Mouse (Mus musculus) midbrain, embryonic 14.5 days (tissue): ENCODE measurements around the gene Ubald1. TPM values are rescaled to one million over a fixed set of nuclear protein-coding genes. Genes with fewer than 3 reads are reported as not detected.

Experiments
- ATAC-seq: fragments of 200-750 bp; cut with Nextera tagmentation; 2 replicates; pipeline ENCODE4 v1.8.0; 2017; ENCODE audit warnings: moderate number of reproducible peaks, moderate library complexity; ENCODE audit not compliant: low FRiP score, low TSS enrichment
- DNase-seq: peaks from one replicate; pipeline ENCODE4 v3.0.0-alpha.2; 2015
- H3K27ac ChIP-seq: fragments of 300-500 bp; sonication (generic); replicated peaks from 2 replicates; pipeline ENCODE4 v1.5.1; 2014; ENCODE audit warnings: mild to moderate bottlenecking, low read depth, low read length, moderate library complexity
- H3K27me3 ChIP-seq: fragments of 300-500 bp; sonication (generic); 2 replicates; pipeline ENCODE4 v1.6.1; 2014; ENCODE audit warnings: low read length, control low read depth, mixed read lengths; ENCODE audit not compliant: control insufficient read depth, insufficient read depth
- H3K36me3 ChIP-seq: fragments of 300-500 bp; sonication (generic); 2 replicates; pipeline ENCODE4 v1.6.1; 2014; ENCODE audit warnings: low read length, control low read depth; ENCODE audit not compliant: control insufficient read depth, insufficient read depth
- H3K4me1 ChIP-seq: fragments of 300-500 bp; sonication (generic); 2 replicates; pipeline ENCODE4 v1.6.1; 2014; ENCODE audit warnings: mild to moderate bottlenecking, antibody characterized with exemption, low read length, control low read depth; ENCODE audit not compliant: control insufficient read depth, insufficient read depth
- H3K4me2 ChIP-seq: fragments of 300-500 bp; sonication (generic); 2 replicates; pipeline ENCODE4 v1.6.1; 2014; ENCODE audit warnings: mild to moderate bottlenecking, low read length, moderate library complexity
- H3K4me3 ChIP-seq: fragments of 300-500 bp; sonication (generic); replicated peaks from 2 replicates; pipeline ENCODE4 v1.5.1; 2014; ENCODE audit warnings: low read depth, low read length
- H3K9ac ChIP-seq: fragments of 300-500 bp; sonication (generic); replicated peaks from 2 replicates; pipeline ENCODE4 v1.6.1; 2014; ENCODE audit warnings: mild to moderate bottlenecking, low read length, moderate library complexity
- H3K9me3 ChIP-seq: fragments of 300-500 bp; sonication (generic); 2 replicates; pipeline ENCODE4 v1.6.1; 2016; ENCODE audit warnings: low read length, control low read depth, mixed read lengths; ENCODE audit not compliant: control insufficient read depth
- WGBS: fragments of 180-500 bp; shearing (Covaris S2); extraction: QIAGEN DNeasy Blood & Tissue Kit; methylation state at CpG from one replicate; pipeline ENCODE4 v1.1.7; 2014; 5-methylcytosine and 5-hydroxymethylcytosine counted together
- polyA plus RNA-seq: library from polyadenylated mRNA; unstranded; fragments of >200 nt; fragmentation: Nextera tagmentation; extraction: Ambion mirVana; gene quantifications from 2 replicates; pipeline ENCODE4 v1.2.1, GENCODE M21; 2014

Ubald1 gene
- polyA plus RNA-seq, 1 experiment from 2014 or later = 49.4 TPM

- 78% methylated on average over 10 of the region's 10 CpGs for WGBS
- Histone ChIP-seq H3K27me3 (no peaks in the 10 kb centered on the region), H3K27ac (peak overlapping the region; percentile 97), H3K4me2 (peak overlapping the region; percentile 90), H3K4me3 (peak overlapping the region; percentile 78), H3K36me3 (no peaks in the 10 kb centered on the region), H3K4me1 (peaks cover 24% of the 10 kb centered on the region), H3K9me3 (no peaks in the 10 kb centered on the region), H3K9ac (peak overlapping the region; percentile 78)
- DNase-seq (peak; percentile 21), ATAC-seq (no peak)
Observed at GRCm38 (mm10) chr16:4881400-4882351, 1.6 kb upstream of the Ubald1 start.

- peak; percentile 73 for ATAC-seq
- WGBS = under 1% methylated on average over 40 of the region's 40 CpGs
- H3K36me3 ChIP-seq = peaks cover 9% of the 10 kb centered on the region
- H3K4me3 ChIP-seq = peak overlapping the region; percentile 78
- H3K27ac ChIP-seq = peak overlapping the region; percentile 97
- no peaks in the 10 kb centered on the region for H3K27me3 ChIP-seq
- DNase-seq = peak; percentile 94
- H3K4me2 ChIP-seq = peak overlapping the region; percentile 90
- no peaks in the 10 kb centered on the region for H3K9me3 ChIP-seq
- H3K9ac ChIP-seq = peak overlapping the region; percentile 80
- peaks cover 24% of the 10 kb centered on the region for H3K4me1 ChIP-seq
Observed at GRCm38 (mm10) chr16:4879708-4880124, 399 bp downstream of the Ubald1 start.

GRCm38 (mm10) chr16:4879101-4879707 is 911 bp downstream of the Ubald1 start:
- DNase-seq (peak; percentile 72), ATAC-seq (peak; percentile 28)
- H3K9ac ChIP-seq = peak overlapping the region; percentile 80
- under 1% methylated on average over 53 of the region's 54 CpGs for WGBS
- H3K4me2 ChIP-seq = peak overlapping the region; percentile 90
- peak overlapping the region; percentile 78 for H3K4me3 ChIP-seq
- H3K4me1 ChIP-seq = peaks cover 24% of the 10 kb centered on the region
- H3K9me3 ChIP-seq = no peaks in the 10 kb centered on the region
- peaks cover 14% of the 10 kb centered on the region for H3K36me3 ChIP-seq
- no peaks in the 10 kb centered on the region for H3K27me3 ChIP-seq
- H3K27ac ChIP-seq = peak overlapping the region; percentile 97

- Histone ChIP-seq H3K27ac (peak overlapping the region; percentile 97), H3K9me3 (no peaks in the 10 kb centered on the region), H3K4me1 (peaks cover 24% of the 10 kb centered on the region), H3K27me3 (no peaks in the 10 kb centered on the region), H3K9ac (peak overlapping the region; percentile 80), H3K36me3 (peaks cover 16% of the 10 kb centered on the region), H3K4me2 (peak overlapping the region; percentile 90), H3K4me3 (peak overlapping the region; percentile 78)
- DNase-seq (no peak), ATAC-seq (no peak)
- 28% methylated on average over 5 of the region's 5 CpGs for WGBS
Observed at GRCm38 (mm10) chr16:4878192-4878885, 1.8 kb downstream of the Ubald1 start.

GRCm38 (mm10) chr16:4877701-4878100 is 2.4 kb downstream of the Ubald1 start:
- H3K27me3 ChIP-seq = no peaks in the 10 kb centered on the region
- DNase-seq (no peak), ATAC-seq (no peak)
- peak overlapping the region; percentile 80 for H3K9ac ChIP-seq
- peak overlapping the region; percentile 78 for H3K4me3 ChIP-seq
- H3K36me3 ChIP-seq = peaks cover 16% of the 10 kb centered on the region
- no peak overlapping the region for H3K27ac ChIP-seq
- H3K4me1 ChIP-seq = peaks cover 24% of the 10 kb centered on the region
- H3K9me3 ChIP-seq = no peaks in the 10 kb centered on the region
- 87% methylated on average over 3 of the region's 3 CpGs for WGBS
- peak overlapping the region; percentile 90 for H3K4me2 ChIP-seq

GRCm38 (mm10) chr16:4877195-4877594 is 2.9 kb downstream of the Ubald1 start:
- Histone ChIP-seq H3K9ac (no peak overlapping the region), H3K4me3 (no peak overlapping the region), H3K27me3 (no peaks in the 10 kb centered on the region), H3K36me3 (peaks cover 16% of the 10 kb centered on the region), H3K27ac (no peak overlapping the region), H3K4me2 (no peak overlapping the region; the same call in 1 of the 2 replicates), H3K4me1 (peaks cover 24% of the 10 kb centered on the region), H3K9me3 (no peaks in the 10 kb centered on the region)
- no peak for DNase-seq
- WGBS = 87% methylated on average over 4 of the region's 4 CpGs
- no peak for ATAC-seq

- Histone ChIP-seq H3K9ac (no peak overlapping the region), H3K36me3 (peaks cover 16% of the 10 kb centered on the region), H3K27me3 (no peaks in the 10 kb centered on the region), H3K4me3 (no peak overlapping the region), H3K9me3 (no peaks in the 10 kb centered on the region), H3K4me1 (peaks cover 16% of the 10 kb centered on the region), H3K4me2 (no peak overlapping the region), H3K27ac (no peak overlapping the region; the same call in 1 of the 2 replicates)
- peak; percentile 68 for DNase-seq
- WGBS = 76% methylated on average over 8 of the region's 8 CpGs
- ATAC-seq = no peak
Observed at GRCm38 (mm10) chr16:4876033-4876680, 4.0 kb downstream of the Ubald1 start.
